Mouse (Mus musculus): ENCODE results near the gene Il17c. TPM values are rescaled to one million over a fixed set of nuclear protein-coding genes. Genes with fewer than 3 reads are reported as not detected.

Il17c gene
- polyA plus RNA-seq (2012; rRNA removed) = not detected in 2 replicates

DNA sequence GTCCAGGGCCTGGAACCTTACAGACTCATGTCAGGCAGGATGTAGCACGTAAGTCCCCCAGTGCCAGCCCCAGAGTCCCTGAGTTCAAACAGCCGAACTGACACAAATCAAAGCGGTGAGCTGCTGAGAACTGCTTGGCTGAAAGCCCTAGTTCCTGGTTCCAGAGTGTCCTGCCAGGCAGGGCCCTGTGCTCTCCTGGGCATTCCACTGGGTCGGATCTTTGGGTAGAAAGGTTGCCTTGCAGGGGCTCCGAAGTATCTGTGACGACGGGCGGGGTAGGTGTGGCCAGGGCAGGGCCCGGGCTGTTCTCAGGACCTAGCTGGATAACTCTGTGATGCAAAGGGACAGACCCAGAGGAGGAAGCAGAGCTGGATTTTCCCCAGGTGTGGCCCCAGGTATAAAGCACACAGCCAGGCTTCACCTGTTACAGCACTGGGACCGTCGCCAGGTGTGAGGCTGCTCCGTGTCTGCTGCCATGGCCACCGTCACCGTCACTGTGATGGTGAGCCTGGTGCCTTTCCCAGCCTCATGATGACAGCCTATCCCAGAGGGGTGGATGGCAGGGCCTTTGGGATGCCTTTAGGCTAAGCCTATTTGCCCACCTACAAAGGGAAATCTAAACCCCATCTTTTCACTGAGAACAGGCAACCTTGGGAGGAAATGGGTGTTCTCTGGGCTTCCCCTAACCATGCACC, at the start of gene Il17c:
Gene Il17c (plus strand): TSS at position 645 of the 695 bp plus-strand sequence.
- DNase-seq (ENCODE audit: low spot score) = no peak

GRCm38 (mm10) chr8:122375320-122375719, 46.5 kb upstream of the Il17c start:
- DNase-seq (ENCODE audit: low spot score) = no peak

DNA sequence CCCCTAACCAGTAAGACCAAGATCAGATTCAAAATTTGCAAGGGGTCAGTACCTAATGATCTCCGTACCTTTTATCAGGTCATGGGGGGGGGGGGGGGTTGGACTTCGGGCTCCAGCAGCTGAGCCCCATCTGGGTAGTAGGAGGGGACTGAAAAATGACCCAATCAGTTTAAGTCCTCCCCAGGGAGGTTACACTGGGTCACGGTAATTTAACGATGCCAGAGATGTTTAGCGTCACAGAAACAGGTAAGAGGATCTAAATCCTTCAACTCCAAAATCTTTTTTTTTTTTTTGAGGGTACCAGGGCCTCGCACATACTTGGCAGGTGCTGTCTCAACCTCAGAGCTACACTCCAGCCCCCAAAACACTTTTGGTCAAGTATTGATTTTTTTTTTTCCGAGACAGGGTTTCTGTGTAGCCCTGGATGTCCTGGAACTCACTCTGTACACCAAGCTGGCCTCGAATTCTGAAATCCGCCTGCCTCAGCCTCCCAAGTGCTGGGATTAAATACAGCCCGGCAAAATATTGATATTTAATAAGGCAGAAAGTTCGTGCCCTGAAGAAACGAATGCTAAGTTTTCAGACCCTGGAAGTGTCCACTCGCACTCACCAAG, 46.0 kb upstream of the Il17c start:
- no peak for DNase-seq (ENCODE audit: low spot score)

- DNase-seq (ENCODE audit: low spot score) = peak; percentile 98
These were observed 45.2 kb upstream of the Il17c start, which contains the start of gene Zc3h18 for GRCm38 (mm10) chr8:122376365-122377231. Gene Zc3h18 (plus strand): TSS chr8:122376609.

GRCm38 (mm10) chr8:122383039-122383438, 38.8 kb upstream of the Il17c start:
- DNase-seq (ENCODE audit: low spot score) = no peak

DNA sequence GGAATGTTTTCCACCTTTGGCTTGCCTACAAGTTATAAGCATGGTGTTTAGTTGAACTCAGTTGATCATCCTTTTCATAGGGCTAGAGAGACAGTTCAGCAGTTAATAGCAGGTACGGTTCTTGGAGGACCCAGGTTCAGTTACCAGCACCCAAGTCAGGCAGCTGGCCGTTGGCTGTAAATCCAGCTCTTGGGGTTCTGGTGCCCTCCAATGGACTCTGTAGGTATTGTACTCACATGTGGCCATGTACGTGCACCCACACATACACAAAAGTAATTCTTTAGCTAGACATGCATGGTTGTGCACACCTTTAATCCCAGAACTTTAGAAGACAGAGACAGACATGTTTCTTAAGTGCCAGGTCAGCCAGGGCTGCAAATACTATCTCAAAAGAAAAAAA, 32.5 kb upstream of the Il17c start:
- DNase-seq (ENCODE audit: low spot score) = no peak

DNA sequence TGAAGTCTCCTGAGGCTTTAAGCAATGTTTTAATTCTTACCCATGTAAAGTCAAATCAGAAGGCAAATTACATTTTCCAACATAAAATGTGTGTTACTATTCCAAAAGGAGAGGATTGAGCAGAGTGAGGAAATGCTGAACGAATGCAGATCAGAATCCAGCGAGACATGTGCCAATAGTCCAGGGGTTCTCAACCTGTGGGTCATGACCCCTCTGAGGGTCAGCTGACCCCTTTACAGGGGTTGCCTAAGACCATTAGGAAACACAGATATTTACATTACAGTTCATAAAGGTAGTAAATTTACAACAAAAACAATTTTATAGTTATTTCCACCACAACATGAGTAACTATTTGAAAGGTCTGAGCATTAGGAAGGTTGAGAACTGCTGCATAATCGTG, 31.1 kb upstream of the Il17c start:
- DNase-seq (ENCODE audit: low spot score) = no peak

- DNase-seq (ENCODE audit: low spot score) = no peak
These were observed 28.1 kb upstream of the Il17c start for GRCm38 (mm10) chr8:122393717-122394116.

DNA sequence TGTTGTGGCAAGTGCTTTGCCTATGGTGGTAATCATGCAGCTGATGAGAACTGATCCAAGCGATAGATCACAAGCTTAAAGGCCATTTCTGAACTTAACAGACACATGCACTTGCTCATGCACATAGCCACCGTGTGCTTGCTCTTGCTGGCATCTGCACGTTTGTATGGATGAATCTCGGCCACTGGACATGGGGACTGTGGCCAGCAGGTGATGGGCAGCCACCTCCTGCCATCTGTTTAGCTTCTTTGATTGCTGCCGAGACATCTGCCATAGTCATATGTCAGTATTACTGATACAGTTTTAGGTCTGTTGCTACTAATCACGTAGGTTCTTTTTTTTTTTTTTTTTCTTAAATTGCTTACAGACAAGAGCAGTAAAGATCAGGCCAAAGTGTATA, 26.5 kb upstream of the Il17c start:
- DNase-seq (ENCODE audit: low spot score) = no peak

DNA sequence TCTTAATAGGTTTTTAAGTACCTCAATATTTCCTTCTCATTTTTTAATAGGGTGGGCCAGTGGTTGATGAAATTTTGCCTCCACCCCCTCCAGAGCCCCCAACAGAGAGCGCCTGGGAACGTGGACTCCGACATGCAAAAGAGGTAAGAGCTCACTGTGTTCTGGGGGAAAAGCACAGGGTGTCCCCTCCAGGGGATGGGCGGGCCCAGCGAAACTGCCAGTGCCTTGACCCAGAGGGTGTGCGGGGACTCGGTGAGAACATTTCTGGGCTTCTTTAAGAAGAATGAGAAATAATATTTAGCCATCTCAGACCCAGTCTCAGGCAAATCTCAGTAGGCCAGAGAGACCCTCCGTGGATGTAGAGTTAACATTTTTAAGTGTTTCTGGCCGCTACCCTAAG, 23.6 kb upstream of the Il17c start:
- no peak for DNase-seq (ENCODE audit: low spot score)

DNA sequence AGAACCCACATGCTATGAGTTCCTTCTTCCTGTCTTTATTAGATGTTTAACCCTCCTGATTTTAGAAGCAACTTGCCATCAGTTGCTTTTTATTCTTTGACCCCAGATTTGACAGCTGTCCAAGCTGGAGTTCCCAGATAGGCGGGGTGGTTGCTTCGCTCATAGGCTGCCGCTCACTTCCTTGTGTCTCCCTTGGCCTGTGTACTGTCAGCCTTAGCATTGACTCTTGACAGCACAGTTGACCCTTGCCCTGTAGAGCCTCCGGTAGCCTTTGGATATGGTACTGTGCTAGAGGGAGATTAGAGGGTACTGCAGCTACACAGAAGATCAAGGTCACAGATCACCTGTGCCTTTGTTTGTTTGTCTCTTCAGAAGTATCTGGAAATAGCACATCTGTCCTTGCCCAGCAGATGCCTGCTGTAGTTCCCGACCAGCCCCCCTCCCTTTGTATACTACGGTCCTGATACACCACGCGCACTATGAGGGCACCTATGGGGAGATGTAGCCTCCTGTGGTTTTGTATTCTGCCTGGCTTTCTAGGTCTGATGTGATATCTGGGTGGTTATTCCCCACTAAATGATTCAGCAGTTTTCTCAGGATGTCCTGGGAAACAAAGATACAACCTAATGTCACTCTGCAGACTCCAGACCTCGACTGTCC, 16.5 kb upstream of the Il17c start:
- DNase-seq (ENCODE audit: low spot score) = no peak

DNA sequence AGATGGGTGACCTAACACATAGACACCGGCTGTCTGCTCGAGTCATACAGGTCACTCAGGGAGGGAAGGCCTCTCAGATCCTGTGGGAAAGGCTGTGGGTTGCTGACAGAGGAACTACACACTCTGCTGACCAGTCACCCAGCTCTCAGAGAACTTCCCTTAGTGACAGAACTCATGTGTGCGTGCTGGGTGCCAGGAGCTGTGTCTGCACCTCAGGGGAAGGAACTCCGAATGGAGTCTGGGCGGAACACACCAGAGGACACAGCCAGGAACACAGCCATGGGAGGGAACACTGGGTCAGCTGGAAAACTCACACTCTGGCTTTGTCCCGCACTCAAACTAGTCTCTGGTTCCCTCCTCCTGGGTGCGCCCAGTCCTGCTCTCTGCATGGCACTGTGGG, 14.1 kb upstream of the Il17c start:
- DNase-seq (ENCODE audit: low spot score) = no peak

- no peak for DNase-seq (ENCODE audit: low spot score)
These were observed 7.5 kb upstream of the Il17c start for GRCm38 (mm10) chr8:122414311-122414710.

GRCm38 (mm10) chr8:122415554-122415953, 6.3 kb upstream of the Il17c start:
- DNase-seq (ENCODE audit: low spot score) = no peak

- DNase-seq (ENCODE audit: low spot score) = no peak
These were observed 1.8 kb upstream of the Il17c start for GRCm38 (mm10) chr8:122419881-122420555.

GRCm38 (mm10) chr8:122423217-122423616, 1.4 kb downstream of the Il17c start:
- DNase-seq (ENCODE audit: low spot score) = no peak

DNA sequence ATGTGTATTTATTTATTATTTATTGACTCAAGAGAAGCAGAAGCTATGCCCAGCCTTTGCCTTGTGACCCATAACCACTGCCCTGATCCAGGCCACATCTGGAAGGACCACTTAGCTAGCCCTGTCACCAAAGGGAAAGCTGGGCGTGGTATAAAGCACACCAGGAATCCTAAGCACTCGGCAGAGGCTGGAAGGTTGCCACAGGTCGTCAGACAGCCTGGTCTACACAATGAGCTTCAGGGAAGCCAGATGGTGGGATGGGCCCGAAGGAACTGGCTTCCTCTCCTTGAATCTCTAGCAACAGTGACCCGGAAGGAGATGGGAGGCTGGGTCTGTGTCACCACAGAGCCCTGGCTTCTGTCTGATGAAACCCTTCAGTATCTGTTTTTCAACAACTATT, 1.8 kb downstream of the Il17c start:
- DNase-seq (ENCODE audit: low spot score) = no peak

- DNase-seq (ENCODE audit: low spot score) = no peak
These were observed 4.3 kb downstream of the Il17c start for GRCm38 (mm10) chr8:122426145-122426544.

- no peak for DNase-seq (ENCODE audit: low spot score)
These were observed 5.8 kb downstream of the Il17c start for GRCm38 (mm10) chr8:122427607-122428006.

DNA sequence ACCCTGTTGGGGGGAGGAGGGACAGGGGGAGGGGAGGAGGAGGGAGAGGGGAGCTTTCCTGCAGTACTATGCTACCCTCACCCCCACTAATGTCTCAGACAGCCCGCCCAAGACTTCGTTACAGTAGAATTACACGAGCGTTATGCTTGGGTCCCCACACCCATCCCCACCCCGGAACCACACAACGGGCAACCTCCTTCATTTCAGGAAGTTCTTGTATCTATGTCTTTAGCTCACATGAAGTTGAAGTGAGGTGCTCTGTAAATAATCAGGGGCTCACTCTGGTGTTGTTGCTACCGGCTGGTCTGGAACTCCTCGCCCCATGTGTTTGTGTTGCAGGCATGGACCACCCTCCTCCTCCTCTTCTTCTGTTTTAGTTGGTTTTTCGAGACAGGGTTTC, 6.3 kb downstream of the Il17c start:
- DNase-seq (ENCODE audit: low spot score) = no peak

DNA sequence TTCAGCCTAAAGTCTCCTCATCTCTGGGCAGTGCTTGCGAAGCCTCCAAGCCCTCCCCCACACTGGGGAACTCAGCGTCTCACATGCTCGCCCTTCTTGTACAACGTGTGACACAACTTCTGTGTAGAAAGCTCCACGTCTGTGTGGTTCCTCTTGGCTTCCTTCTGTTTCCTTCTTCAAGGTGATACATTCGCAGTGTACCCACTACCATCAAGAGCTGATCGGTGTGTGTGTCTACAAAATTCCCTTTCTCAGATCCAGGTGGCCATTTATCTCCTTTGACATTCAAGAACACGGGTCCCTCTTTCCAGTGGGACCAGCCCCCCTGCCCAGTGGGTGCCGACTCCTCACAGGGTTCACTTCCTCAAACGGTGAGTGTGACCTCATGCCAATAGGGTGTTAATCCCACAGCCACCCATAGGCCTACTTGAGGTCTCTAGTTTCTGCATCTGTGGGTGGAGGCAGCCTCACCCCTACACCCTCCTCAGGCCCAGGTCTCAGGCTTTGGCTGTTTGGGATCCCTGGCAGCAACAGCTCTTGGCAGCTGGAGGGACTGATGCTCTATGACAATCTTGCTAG, 8.3 kb downstream of the Il17c start:
- DNase-seq (ENCODE audit: low spot score) = no peak

Data from urinary bladder, adult 2 months (tissue).